Mouse (Mus musculus) layer of hippocampus, postnatal 14 days (tissue): ENCODE measurements around the gene Lyplal1. TPM values are rescaled to one million over a fixed set of nuclear protein-coding genes. Genes with fewer than 3 reads are reported as not detected.

Source experiments
- DNase-seq, 2 experiments: peaks; one replicate each; pipeline ENCODE4 v3.0.0; 2021 to 2022; ENCODE audit warnings: low spot score in 2 of 2, mixed read lengths in 1 of 2
- total RNA-seq, 2 experiments: library from RNA; stranded (reverse); gene quantifications; 2 replicates each; pipeline ENCODE4 v1.2.3; 2021

Lyplal1 gene
- total RNA-seq, 2 experiments from 2014 or later, result 10.8 to 12.0 TPM

DNA sequence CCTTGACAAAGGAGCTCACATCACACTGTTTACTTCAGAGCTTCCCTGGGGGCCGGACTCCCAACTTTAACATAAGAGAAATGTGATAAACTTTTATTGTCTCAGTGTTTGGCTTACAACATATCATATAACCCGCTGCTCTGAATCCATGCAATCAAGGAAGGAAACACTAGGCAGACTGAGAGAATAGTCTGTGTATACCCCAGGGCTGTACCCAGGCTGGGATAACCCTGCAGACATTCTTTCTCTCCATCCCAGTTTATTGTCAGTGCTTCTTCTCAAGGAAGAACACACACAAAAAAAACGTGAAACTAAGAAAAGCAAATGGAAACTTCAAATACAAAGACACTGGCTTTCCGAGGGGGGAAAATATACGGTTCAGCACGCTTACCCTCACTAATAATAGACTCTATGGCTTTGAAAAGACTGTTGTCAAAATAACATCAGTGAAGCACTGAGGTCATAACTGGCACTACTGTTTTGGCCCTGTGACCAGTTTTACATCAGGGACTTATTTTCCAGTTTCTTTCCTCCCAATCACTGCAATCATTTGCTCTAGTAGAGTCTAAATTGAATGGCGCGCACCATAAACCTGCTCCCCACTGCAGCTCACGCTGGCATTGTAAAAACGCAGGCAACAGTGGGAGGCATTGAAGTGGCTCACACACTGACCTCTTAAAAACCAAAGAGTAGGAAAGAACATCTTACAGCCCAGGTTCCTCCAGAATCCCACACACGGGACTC is 73.2 kb downstream of the Lyplal1 start:
- DNase-seq, result no peak

DNA sequence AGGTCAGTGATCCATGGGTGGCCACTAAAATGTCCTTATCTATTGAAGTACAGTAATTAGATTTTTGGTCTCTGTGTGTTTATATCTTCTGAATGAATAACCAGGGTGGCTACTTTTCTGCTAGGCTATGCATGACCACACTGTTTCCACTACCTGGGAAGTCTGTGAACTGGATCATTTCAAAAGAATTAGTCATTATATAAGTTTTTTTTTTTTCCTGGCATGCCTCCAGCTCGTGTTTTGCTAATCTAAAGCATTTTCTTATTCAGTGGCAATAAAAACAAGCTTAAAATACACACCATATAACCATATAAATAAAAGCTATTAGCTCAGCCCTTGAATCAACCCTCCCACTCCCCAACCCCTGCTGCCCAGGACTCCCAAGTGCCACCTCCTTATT is 75.3 kb downstream of the Lyplal1 start:
- DNase-seq, result no peak
